Mouse (Mus musculus): Measurements from ENCODE around the gene Zfp317.
"Not testable (repeated sequence)": the region's sequence is repeated elsewhere in the genome, so short reads cannot be mapped to it uniquely, and the experiment has no call there.

Gene Zfp317

GRCm38 (mm10) chr9:19621843-19622822 lies at the start of gene Zfp317:
Gene Zfp317 (plus strand): TSS chr9:19622102.
- DNase-seq (ENCODE audit: low spot score), result peak; percentile 66

- no peak for DNase-seq (ENCODE audit: low spot score)
These were observed 39.6 kb upstream of the Zfp317 start, which contains the start of gene Olfr855 for GRCm38 (mm10) chr9:19582317-19582716. Gene Olfr855 (plus strand): TSS chr9:19582617.

- no peak for DNase-seq (ENCODE audit: low spot score)
These were observed 605 bp upstream of the Zfp317 start for GRCm38 (mm10) chr9:19621297-19621696.

GRCm38 (mm10) chr9:19629574-19629973 lies 7.7 kb downstream of the Zfp317 start:
- no peak for DNase-seq (ENCODE audit: low spot score)

GRCm38 (mm10) chr9:19645193-19645592 lies 23.3 kb downstream of the Zfp317 start:
- DNase-seq (ENCODE audit: low spot score), result no peak

- DNase-seq (ENCODE audit: low spot score), result no peak
These were observed 68.4 kb downstream of the Zfp317 start for GRCm38 (mm10) chr9:19690281-19690680.

GRCm38 (mm10) chr9:19691426-19691825 lies 69.5 kb downstream of the Zfp317 start:
- DNase-seq (ENCODE audit: low spot score), result no peak

GRCm38 (mm10) chr9:19692430-19692829 lies 70.5 kb downstream of the Zfp317 start:
- no peak for DNase-seq (ENCODE audit: low spot score)

- not testable (repeated sequence) for DNase-seq (ENCODE audit: low spot score)
These were observed 72.4 kb downstream of the Zfp317 start for GRCm38 (mm10) chr9:19694285-19694684.

GRCm38 (mm10) chr9:19694898-19695379 lies 73.0 kb downstream of the Zfp317 start:
- not testable (repeated sequence) for DNase-seq (ENCODE audit: low spot score)
